Mouse (Mus musculus): ENCODE results near the gene Kif21a.

GRCm38 (mm10) chr15:90938469-90938868 is 111.3 kb downstream of the Kif21a start:
- TF ChIP-seq POLR2A (IDR thresholded peaks at IDR 0.05; ENCODE audit: low read depth, low read length) (no peak), CTCF (conservative IDR thresholded peaks at IDR 0.05; ENCODE audit: insufficient read depth, insufficient read length, low read depth, low read length) (no peak)
